Mouse (Mus musculus) small intestine, adult 2 months (tissue): Measurements from ENCODE around the gene Ctnnd1.

ENCODE experiments used
- CTCF ChIP-seq: fragments of 200-500 bp; IDR thresholded peaks from 2 replicates; pipeline ENCODE4 v1.5.1; 2012; ENCODE audit warnings: low read depth, mild to moderate bottlenecking, control low read depth, inconsistent platforms, low read length, moderate library complexity, mixed read lengths; ENCODE audit not compliant: insufficient replicate concordance, insufficient read length; ENCODE audit errors: extremely low read depth
- POLR2A ChIP-seq: fragments of 200-500 bp; IDR thresholded peaks from 2 replicates; pipeline ENCODE4 v1.6.1; 2012; ENCODE audit warnings: low read depth, mild to moderate bottlenecking, control low read depth, inconsistent platforms, low read length, moderate library complexity

DNA sequence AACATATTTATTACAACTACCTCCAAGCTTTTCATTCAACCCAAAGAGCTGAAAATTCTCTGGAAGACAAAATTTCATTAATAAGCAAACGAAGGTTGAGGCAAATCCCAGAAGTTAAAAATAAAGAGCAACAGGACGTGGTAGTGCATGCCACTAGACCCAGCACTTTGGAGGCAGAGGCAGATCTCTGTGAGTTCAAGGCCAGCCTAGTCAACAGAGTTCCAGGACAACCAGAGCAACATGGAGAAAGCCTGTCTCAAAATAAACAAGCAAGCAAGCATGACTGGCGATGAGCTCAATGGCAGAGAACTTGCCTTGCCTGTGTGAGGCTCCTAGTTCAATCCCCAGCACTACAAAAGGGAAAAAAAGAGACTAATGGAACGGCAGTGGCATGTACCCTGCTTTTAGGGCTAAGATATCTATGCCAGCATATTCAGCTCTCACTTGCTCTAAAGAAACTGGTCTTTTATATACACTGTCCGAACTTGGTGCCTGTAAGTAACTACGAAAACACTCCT, 3.5 kb downstream of the Ctnnd1 start:
- TF ChIP-seq POLR2A (no peak), CTCF (no peak)
